Mouse (Mus musculus): Measurements from ENCODE around the gene Oscar.
"Not testable (repeated sequence)": the region's sequence is repeated elsewhere in the genome, so short reads cannot be mapped to it uniquely, and the experiment has no call there.

Gene Oscar

GRCm38 (mm10) chr7:3610437-3610836 lies 5.5 kb downstream of the Oscar start:
- DNase-seq (ENCODE audit: low spot score): no peak

- DNase-seq (ENCODE audit: low spot score): no peak
Observed at GRCm38 (mm10) chr7:3609082-3609481, 6.9 kb downstream of the Oscar start.

- no peak for DNase-seq (ENCODE audit: low spot score)
Observed at GRCm38 (mm10) chr7:3608668-3609067, 7.3 kb downstream of the Oscar start.

GRCm38 (mm10) chr7:3607391-3607790 lies 8.6 kb downstream of the Oscar start:
- DNase-seq (ENCODE audit: low spot score): no peak

- peak; percentile 57 for DNase-seq (ENCODE audit: low spot score)
Observed at GRCm38 (mm10) chr7:3606798-3607197, 9.2 kb downstream of the Oscar start.

GRCm38 (mm10) chr7:3601119-3601518 lies 14.8 kb downstream of the Oscar start:
- peak; percentile 90 for DNase-seq (ENCODE audit: low spot score)

- not testable (repeated sequence) for DNase-seq (ENCODE audit: low spot score)
Observed at GRCm38 (mm10) chr7:3597755-3598154, 18.2 kb downstream of the Oscar start.

- DNase-seq (ENCODE audit: low spot score): peak; percentile 4
Observed at GRCm38 (mm10) chr7:3595146-3595545, 20.8 kb downstream of the Oscar start.

- no peak for DNase-seq (ENCODE audit: low spot score)
Observed at GRCm38 (mm10) chr7:3594686-3595085, 21.3 kb downstream of the Oscar start.

GRCm38 (mm10) chr7:3593855-3594254 lies 22.1 kb downstream of the Oscar start:
- DNase-seq (ENCODE audit: low spot score): no peak

- DNase-seq (ENCODE audit: low spot score): no peak
Observed at GRCm38 (mm10) chr7:3591534-3591933, 24.4 kb downstream of the Oscar start.

GRCm38 (mm10) chr7:3590550-3590949 lies 25.4 kb downstream of the Oscar start:
- no peak for DNase-seq (ENCODE audit: low spot score)

- DNase-seq (ENCODE audit: low spot score): no peak
Observed at GRCm38 (mm10) chr7:3587292-3587691, 28.7 kb downstream of the Oscar start.

GRCm38 (mm10) chr7:3586255-3586654 lies 29.7 kb downstream of the Oscar start:
- DNase-seq (ENCODE audit: low spot score): no peak

GRCm38 (mm10) chr7:3585763-3586162 lies 30.2 kb downstream of the Oscar start:
- no peak for DNase-seq (ENCODE audit: low spot score)

- no peak for DNase-seq (ENCODE audit: low spot score)
Observed at GRCm38 (mm10) chr7:3580029-3580428, 35.9 kb downstream of the Oscar start.

GRCm38 (mm10) chr7:3578952-3579546 lies 36.9 kb downstream of the Oscar start:
- DNase-seq (ENCODE audit: low spot score): no peak

- no peak for DNase-seq (ENCODE audit: low spot score)
Observed at GRCm38 (mm10) chr7:3578196-3578595, 37.8 kb downstream of the Oscar start.

GRCm38 (mm10) chr7:3576354-3577124 lies 39.4 kb downstream of the Oscar start:
- no peak for DNase-seq (ENCODE audit: low spot score)

- no peak for DNase-seq (ENCODE audit: low spot score)
Observed at GRCm38 (mm10) chr7:3574216-3574615, 41.7 kb downstream of the Oscar start.

GRCm38 (mm10) chr7:3571847-3572246 lies 44.1 kb downstream of the Oscar start:
- no peak for DNase-seq (ENCODE audit: low spot score)

GRCm38 (mm10) chr7:3570580-3570979 lies 45.4 kb downstream of the Oscar start:
- DNase-seq (ENCODE audit: low spot score): not testable (repeated sequence)

GRCm38 (mm10) chr7:3569725-3570124 lies 46.2 kb downstream of the Oscar start:
- DNase-seq (ENCODE audit: low spot score): no peak

- no peak for DNase-seq (ENCODE audit: low spot score)
Observed at GRCm38 (mm10) chr7:3567336-3567735, 48.6 kb downstream of the Oscar start.
